Mouse (Mus musculus) testis, adult 2 months (tissue): Measurements from ENCODE around the gene Galnt14. TPM values are rescaled to one million over a fixed set of nuclear protein-coding genes. Genes with fewer than 3 reads are reported as not detected.

Experiments
- H3K27ac ChIP-seq: fragments of 200-500 bp; 2 replicates; pipeline ENCODE4 v1.5.1; 2012; ENCODE audit warnings: low read depth, low read length; ENCODE audit not compliant: control insufficient read depth, insufficient read depth
- H3K27me3 ChIP-seq: fragments of 200-500 bp; 2 replicates; pipeline ENCODE4 v1.6.1; 2012; ENCODE audit warnings: mild to moderate bottlenecking, low read length, moderate library complexity; ENCODE audit not compliant: control insufficient read depth, insufficient read depth
- H3K36me3 ChIP-seq: fragments of 200-500 bp; 2 replicates; pipeline ENCODE4 v1.6.1; 2012; ENCODE audit warnings: mild to moderate bottlenecking, low read length; ENCODE audit not compliant: control insufficient read depth, insufficient read depth
- H3K4me1 ChIP-seq: fragments of 200-500 bp; 2 replicates; pipeline ENCODE4 v1.6.1; 2012; ENCODE audit warnings: low read length; ENCODE audit not compliant: control insufficient read depth, insufficient read depth
- H3K4me3 ChIP-seq: fragments of 200-500 bp; 2 replicates; pipeline ENCODE4 v1.5.1; 2012; ENCODE audit warnings: low read depth, mild to moderate bottlenecking, low read length, moderate library complexity, mixed read lengths; ENCODE audit not compliant: control insufficient read depth
- CTCF ChIP-seq: fragments of 200-500 bp; IDR thresholded peaks from 2 replicates; pipeline ENCODE4 v1.5.1; 2012; ENCODE audit warnings: low read depth, mild to moderate bottlenecking, inconsistent platforms, low read length, moderate library complexity; ENCODE audit not compliant: control insufficient read depth, insufficient read depth, insufficient replicate concordance
- POLR2A ChIP-seq: fragments of 200-500 bp; IDR thresholded peaks from 2 replicates; pipeline ENCODE4 v1.6.1; 2012; ENCODE audit warnings: low read depth, mild to moderate bottlenecking, inconsistent platforms, low read length, moderate library complexity; ENCODE audit not compliant: control insufficient read depth
- polyA plus RNA-seq: library from polyadenylated mRNA; depleted of rRNA; stranded (reverse); fragments of >200 nt; gene quantifications from 2 replicates; pipeline ENCODE4 v1.2.3, GENCODE M21; 2012; rRNA removed

Gene Galnt14
- polyA plus RNA-seq, 1 experiment: 3.9 TPM

DNA sequence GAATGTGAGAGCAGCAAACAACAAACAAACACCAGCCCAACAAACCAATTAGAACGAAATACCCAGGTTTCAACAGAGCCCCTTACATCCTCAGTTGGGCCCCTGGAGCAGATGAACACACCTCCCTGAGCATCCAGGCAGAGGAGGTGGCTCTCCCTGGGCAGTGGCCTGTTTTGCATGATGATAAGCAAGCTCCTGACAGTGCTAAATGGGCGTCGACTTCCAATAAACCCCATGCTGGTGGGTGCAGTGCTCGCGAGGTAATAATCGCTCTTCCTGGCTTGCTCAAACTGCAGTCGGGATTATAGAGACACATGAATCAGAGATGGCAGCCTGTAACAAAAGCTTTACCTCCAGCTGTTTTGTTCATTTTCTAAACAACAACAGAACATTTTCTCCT is 235.9 kb downstream of the Galnt14 start:
- no peak overlapping the region for H3K27ac ChIP-seq

GRCm38 (mm10) chr17:73473012-73473411 is 237.2 kb downstream of the Galnt14 start:
- H3K36me3 ChIP-seq: no peaks in the 10 kb centered on the region
- TF ChIP-seq CTCF (no peak), POLR2A (no peak)
- no peak overlapping the region for H3K4me3 ChIP-seq
- H3K4me1 ChIP-seq: no peaks in the 10 kb centered on the region
- no peaks in the 10 kb centered on the region for H3K27me3 ChIP-seq
- H3K27ac ChIP-seq: no peak overlapping the region

More for the DNA sequence above, 235.9 kb downstream of the Galnt14 start:
- no peak for TF ChIP-seq POLR2A
- TF ChIP-seq CTCF: no peak
- Histone ChIP-seq H3K36me3 (no peaks in the 10 kb centered on the region), H3K4me3 (no peak overlapping the region), H3K4me1 (no peaks in the 10 kb centered on the region), H3K27me3 (no peaks in the 10 kb centered on the region)

DNA sequence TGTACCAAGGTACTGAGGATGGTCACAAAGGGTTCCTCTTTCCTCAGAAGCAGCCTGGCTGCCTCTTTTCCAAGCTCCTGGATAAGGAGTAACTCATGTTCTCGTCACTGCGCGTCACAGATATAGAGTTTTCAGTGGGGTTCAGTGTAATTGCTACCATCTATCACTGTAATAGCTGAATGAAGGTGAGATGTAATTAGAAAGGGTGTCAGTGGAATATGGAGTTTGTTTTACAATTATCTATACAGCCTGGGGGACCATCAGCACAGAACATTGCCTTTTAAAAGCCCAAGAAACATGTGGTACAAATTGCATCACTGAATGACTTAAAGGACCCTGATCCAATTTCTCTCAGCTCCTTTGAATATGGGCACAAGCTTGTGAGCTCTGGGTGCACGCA is 249.4 kb downstream of the Galnt14 start:
- Histone ChIP-seq H3K27ac (no peak overlapping the region), H3K4me3 (no peak overlapping the region), H3K36me3 (no peaks in the 10 kb centered on the region), H3K27me3 (no peaks in the 10 kb centered on the region), H3K4me1 (no peaks in the 10 kb centered on the region)
- TF ChIP-seq POLR2A (no peak), CTCF (no peak)

GRCm38 (mm10) chr17:73458741-73459140 is 251.5 kb downstream of the Galnt14 start:
- H3K4me1 ChIP-seq: no peaks in the 10 kb centered on the region
- H3K27me3 ChIP-seq: no peaks in the 10 kb centered on the region
- TF ChIP-seq CTCF: no peak
- no peak for TF ChIP-seq POLR2A
- no peak overlapping the region for H3K27ac ChIP-seq
- no peaks in the 10 kb centered on the region for H3K36me3 ChIP-seq
- H3K4me3 ChIP-seq: no peak overlapping the region

DNA sequence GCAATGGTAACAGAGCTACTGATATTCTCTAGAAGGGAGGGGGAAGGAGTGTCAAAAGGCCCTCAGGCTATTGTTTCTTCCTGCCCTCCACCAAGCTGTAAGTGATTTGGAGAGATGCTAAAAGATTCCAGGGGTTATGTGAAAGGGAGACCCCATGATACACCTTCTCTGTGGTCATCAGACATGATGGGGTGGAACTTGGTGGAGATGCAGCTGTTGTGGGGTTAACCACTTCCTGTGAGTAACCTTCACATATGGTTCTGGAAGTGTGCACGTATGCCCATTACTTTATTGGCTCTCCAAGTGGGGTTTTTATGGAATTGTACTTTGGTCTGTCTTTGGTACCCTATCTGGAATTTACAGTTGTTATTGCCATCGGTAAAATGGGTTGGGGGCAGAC is 253.7 kb downstream of the Galnt14 start:
- Histone ChIP-seq H3K27ac (no peak overlapping the region), H3K4me1 (no peaks in the 10 kb centered on the region), H3K4me3 (no peak overlapping the region), H3K27me3 (no peaks in the 10 kb centered on the region), H3K36me3 (no peaks in the 10 kb centered on the region)
- TF ChIP-seq CTCF (no peak), POLR2A (no peak)

- H3K4me3 ChIP-seq: no peak overlapping the region
- H3K36me3 ChIP-seq: no peaks in the 10 kb centered on the region
- H3K27me3 ChIP-seq: no peaks in the 10 kb centered on the region
- TF ChIP-seq POLR2A: no peak
- TF ChIP-seq CTCF: no peak
- no peak overlapping the region for H3K27ac ChIP-seq
- no peaks in the 10 kb centered on the region for H3K4me1 ChIP-seq
Measured at GRCm38 (mm10) chr17:73453646-73454045, 256.6 kb downstream of the Galnt14 start.

GRCm38 (mm10) chr17:73452151-73452760 is 258.0 kb downstream of the Galnt14 start:
- Histone ChIP-seq H3K4me3 (no peak overlapping the region), H3K27ac (no peak overlapping the region), H3K4me1 (no peaks in the 10 kb centered on the region), H3K27me3 (no peaks in the 10 kb centered on the region), H3K36me3 (no peaks in the 10 kb centered on the region)
- TF ChIP-seq CTCF: no peak
- no peak for TF ChIP-seq POLR2A

GRCm38 (mm10) chr17:73449104-73449503 is 261.1 kb downstream of the Galnt14 start:
- no peaks in the 10 kb centered on the region for H3K36me3 ChIP-seq
- H3K4me1 ChIP-seq: no peaks in the 10 kb centered on the region
- no peak for TF ChIP-seq CTCF
- no peak for TF ChIP-seq POLR2A
- no peaks in the 10 kb centered on the region for H3K27me3 ChIP-seq
- no peak overlapping the region for H3K4me3 ChIP-seq
- H3K27ac ChIP-seq: no peak overlapping the region

Other genes with a start within 250 kb of the Galnt14 start
- 1.7 and 2.3 TPM in 2 replicates for gene Ehd3, start 93.7 kb upstream of the Galnt14 start, polyA plus RNA-seq
- gene Xdh, start 239.7 kb upstream of the Galnt14 start, polyA plus RNA-seq: 2.3 and 3.3 TPM in 2 replicates